ENCODE assay signal across 8 mouse cellular contexts in genomic region chr12:33057231-33058048, GRCm38 (mm10). TPM values are rescaled to one million over a fixed set of nuclear protein-coding genes. Genes with fewer than 3 reads are reported as not detected.
DNase-seq lines count a peak whose midpoint lies in the region; ATAC-seq and TF ChIP-seq lines count a peak whose summit lies in the region.

No protein-coding gene starts in this region.

- ATAC-seq in forebrain, embryonic 12.5 days (ENCODE audit: low FRiP score), result peak; percentile 83
- peak; percentile 89 for ATAC-seq in hindbrain, embryonic 12.5 days (ENCODE audit: low FRiP score)
- peak; percentile 83 for ATAC-seq in limb, embryonic 13.5 days (ENCODE audit: low FRiP score, low read depth)
- peak; percentile 91 for ATAC-seq in midbrain, embryonic 13.5 days

- H3K4me1 ChIP-seq in forebrain, embryonic 12.5 days, result peaks cover 33% of the 10 kb centered on the region
- H3K4me1 ChIP-seq in hindbrain, embryonic 12.5 days, result peaks cover 31% of the 10 kb centered on the region
- peaks cover 38% of the 10 kb centered on the region for H3K4me1 ChIP-seq in limb, embryonic 13.5 days
- H3K4me1 ChIP-seq in midbrain, embryonic 13.5 days (replicated peaks), result peaks cover 39% of the 10 kb centered on the region

- peak; percentile 62; the same call in 1 of the 2 replicates for TF ChIP-seq CTCF in brain, embryonic 14.5 days (IDR thresholded peaks at IDR 0.05; ENCODE audit: borderline replicate concordance, extremely low read depth, insufficient read depth, insufficient read length)

- H3K9me3 ChIP-seq in forebrain, embryonic 12.5 days, result no peaks in the 10 kb centered on the region
- H3K9me3 ChIP-seq in hindbrain, embryonic 12.5 days (replicated peaks), result no peaks in the 10 kb centered on the region
- H3K9me3 ChIP-seq in limb, embryonic 13.5 days, result no peaks in the 10 kb centered on the region
- H3K9me3 ChIP-seq in midbrain, embryonic 13.5 days, result no peaks in the 10 kb centered on the region

- TF ChIP-seq POLR2A in brain, embryonic 14.5 days (IDR thresholded peaks at IDR 0.05; ENCODE audit: borderline replicate concordance, extremely low read depth, insufficient read depth, insufficient read length, poor library complexity, severe bottlenecking), result no peak

- peak overlapping the region; percentile 42 for H3K27ac ChIP-seq in forebrain, embryonic 12.5 days
- peak overlapping the region; percentile 82 for H3K27ac ChIP-seq in hindbrain, embryonic 12.5 days
- H3K27ac ChIP-seq in limb, embryonic 13.5 days, result peak overlapping the region; percentile 28; the same call in 1 of the 2 replicates
- peak overlapping the region; percentile 76 for H3K27ac ChIP-seq in midbrain, embryonic 13.5 days

- peak overlapping the region; percentile 49 for H3K4me2 ChIP-seq in forebrain, embryonic 12.5 days
- peak overlapping the region; percentile 49 for H3K4me2 ChIP-seq in hindbrain, embryonic 12.5 days (replicated peaks)
- peak overlapping the region; percentile 64 for H3K4me2 ChIP-seq in limb, embryonic 13.5 days (replicated peaks)
- peak overlapping the region; percentile 48 for H3K4me2 ChIP-seq in midbrain, embryonic 13.5 days (replicated peaks)

- peaks cover 20% of the 10 kb centered on the region for H3K27me3 ChIP-seq in forebrain, embryonic 12.5 days
- H3K27me3 ChIP-seq in hindbrain, embryonic 12.5 days, result peaks cover 3% of the 10 kb centered on the region; the same call in 1 of the 2 replicates
- no peaks in the 10 kb centered on the region for H3K27me3 ChIP-seq in limb, embryonic 13.5 days
- H3K27me3 ChIP-seq in midbrain, embryonic 13.5 days, result 0 out of 2 replicates have a peak, but pooled peaks cover 7% of the 10 kb centered on the region

- 0 out of 2 replicates have a peak overlapping the region, but pooled peaks have one; percentile 29 for H3K9ac ChIP-seq in forebrain, embryonic 12.5 days
- 0 out of 2 replicates have a peak overlapping the region, but pooled peaks have one; percentile 41 for H3K9ac ChIP-seq in hindbrain, embryonic 12.5 days
- H3K9ac ChIP-seq in limb, embryonic 13.5 days, result peak overlapping the region; percentile 51; the same call in 1 of the 2 replicates
- 0 out of 2 replicates have a peak overlapping the region, but pooled peaks have one; percentile 44 for H3K9ac ChIP-seq in midbrain, embryonic 13.5 days (replicated peaks)

- DNase-seq in gastrocnemius, adult 18-20 months (ENCODE audit: low spot score), result peak; percentile 42
- DNase-seq in gastrocnemius, adult 8-10 months (ENCODE audit: low spot score in 2 of 2), result no peak
- DNase-seq in brain, embryonic 14.5 days (ENCODE audit: low read depth), result peak; percentile 90
- peak; percentile 53 for DNase-seq in yolk sac, embryonic 10.5 days (ENCODE audit: low spot score)

- H3K4me3 ChIP-seq in forebrain, embryonic 12.5 days (replicated peaks), result peak overlapping the region; percentile 11
- H3K4me3 ChIP-seq in hindbrain, embryonic 12.5 days, result peak overlapping the region; percentile 11; the same call in 1 of the 2 replicates
- H3K4me3 ChIP-seq in limb, embryonic 13.5 days, result peak overlapping the region; percentile 33
- no peak overlapping the region; the same call in 1 of the 2 replicates for H3K4me3 ChIP-seq in midbrain, embryonic 13.5 days (replicated peaks)

- 12% methylated on average over 18 of the region's 19 CpGs for WGBS in forebrain, embryonic 12.5 days
- 10% methylated on average over 19 of the region's 19 CpGs for WGBS in hindbrain, embryonic 12.5 days
- 11% methylated on average over 19 of the region's 19 CpGs for WGBS in limb, embryonic 13.5 days
- 10% methylated on average over 19 of the region's 19 CpGs for WGBS in midbrain, embryonic 13.5 days

- no peaks in the 10 kb centered on the region for H3K36me3 ChIP-seq in forebrain, embryonic 12.5 days (replicated peaks)
- no peaks in the 10 kb centered on the region for H3K36me3 ChIP-seq in hindbrain, embryonic 12.5 days
- H3K36me3 ChIP-seq in limb, embryonic 13.5 days, result no peaks in the 10 kb centered on the region
- no peaks in the 10 kb centered on the region for H3K36me3 ChIP-seq in midbrain, embryonic 13.5 days

RNA-seq across cellular contexts. Expression of gene Cdhr3, which starts 35.2 kb away (rescaled TPM):
- 1 to 10 TPM in 1 of 2 experiments, under 1 TPM in 1; 0.36 to 1.2 TPM for total RNA-seq in gastrocnemius, adult 18-20 months (2021)
- 1 to 10 TPM in 1 of 4 experiments, under 1 TPM in 3; 0.25 to 1.7 (median 0.40) TPM for total RNA-seq in gastrocnemius, adult 8-10 months (2022)
- polyA plus RNA-seq in brain, embryonic 14.5 days (2012; rRNA removed), result 0.29 and 0.36 TPM in 2 replicates
- polyA plus RNA-seq in forebrain, embryonic 12.5 days (2016; fragmentation: Nextera tagmentation; extraction: Ambion mirVana), result 0.13 and 0.18 TPM in 2 replicates
- polyA plus RNA-seq in hindbrain, embryonic 12.5 days (2016; fragmentation: Nextera tagmentation; extraction: Ambion mirVana), result 0.25 and 0.69 TPM in 2 replicates
- polyA plus RNA-seq in limb, embryonic 13.5 days (2015; fragmentation: Nextera tagmentation; extraction: Ambion mirVana), result 0.23 and 0.33 TPM in 2 replicates
- 0.14 TPM in 1 of 2 replicates, not detected in the other for polyA plus RNA-seq in midbrain, embryonic 13.5 days (2015; fragmentation: Nextera tagmentation; extraction: Ambion mirVana)

Comparison
In these comparisons a context has a peak if more than half of its experiments do, and no peak if none do; other contexts are left out.
1. DNase-seq: peak in gastrocnemius, adult 18-20 months (single experiment), brain, embryonic 14.5 days (single experiment) and yolk sac, embryonic 10.5 days (single experiment); none in gastrocnemius, adult 8-10 months (0 of 2).
2. H3K27ac ChIP-seq: peak in every context shown above with its lines; median percentile 82 in hindbrain, embryonic 12.5 days; 76 in midbrain, embryonic 13.5 days; 42 in forebrain, embryonic 12.5 days; 28 in limb, embryonic 13.5 days.
3. Peak in every context shown above with its lines, with median percentiles within 50 percentile points of each other: ATAC-seq, H3K4me2 ChIP-seq and H3K9ac ChIP-seq.